Mouse (Mus musculus) heart, adult 11 months (tissue): ENCODE results near the gene Slc30a5.
"Not testable (repeated sequence)": the region's sequence is repeated elsewhere in the genome, so short reads cannot be mapped to it uniquely, and the experiment has no call there.

Experiments
- DNase-seq: peaks from one replicate; pipeline ENCODE4 v3.0.0; 2022

The Slc30a5 gene

GRCm38 (mm10) chr13:100832741-100833639, at the start of gene Slc30a5:
Gene Slc30a5, minus strand, starts transcription at chr13:100833427.
- peak; percentile 100 for DNase-seq

DNA sequence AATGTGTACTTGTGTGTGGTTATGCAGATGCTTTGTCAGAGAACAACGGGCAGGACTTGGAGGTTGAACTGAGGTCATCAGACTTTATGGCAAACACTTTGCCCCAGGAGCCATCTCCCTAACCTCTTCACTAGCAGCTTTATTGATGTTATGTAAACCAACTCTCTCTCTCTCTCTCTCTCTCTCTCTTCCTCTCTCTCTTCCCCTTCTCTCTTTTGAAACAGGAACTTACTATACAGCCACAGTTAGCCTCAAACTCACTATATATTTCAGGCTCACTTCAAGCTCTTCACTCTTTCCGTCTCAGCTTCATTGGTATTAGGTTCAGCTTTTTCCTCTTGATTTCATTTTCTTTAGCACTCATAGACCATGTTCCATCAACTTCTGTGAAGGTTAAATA, 48.7 kb upstream of the Slc30a5 start:
- peak; percentile 8 for DNase-seq

DNA sequence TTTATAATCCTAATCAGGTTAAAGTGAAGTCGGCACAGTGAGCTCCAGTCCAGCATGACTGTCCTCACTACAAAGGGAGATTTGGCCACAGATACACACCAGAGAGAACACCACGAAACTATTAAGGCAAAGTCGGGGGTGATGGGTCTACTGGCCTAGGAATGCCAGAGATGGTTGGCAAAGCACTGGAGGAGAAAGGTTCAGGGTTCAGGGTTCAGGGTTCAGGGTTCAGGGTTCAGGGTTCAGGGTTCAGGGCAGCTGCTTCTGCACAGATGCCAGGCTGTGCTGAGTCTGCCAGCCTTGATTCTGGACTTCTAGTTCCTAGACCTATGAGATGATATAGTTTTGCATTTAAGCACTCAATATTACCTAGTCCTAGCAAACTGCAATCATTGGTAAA, 46.6 kb upstream of the Slc30a5 start:
- DNase-seq: peak; percentile 78

DNA sequence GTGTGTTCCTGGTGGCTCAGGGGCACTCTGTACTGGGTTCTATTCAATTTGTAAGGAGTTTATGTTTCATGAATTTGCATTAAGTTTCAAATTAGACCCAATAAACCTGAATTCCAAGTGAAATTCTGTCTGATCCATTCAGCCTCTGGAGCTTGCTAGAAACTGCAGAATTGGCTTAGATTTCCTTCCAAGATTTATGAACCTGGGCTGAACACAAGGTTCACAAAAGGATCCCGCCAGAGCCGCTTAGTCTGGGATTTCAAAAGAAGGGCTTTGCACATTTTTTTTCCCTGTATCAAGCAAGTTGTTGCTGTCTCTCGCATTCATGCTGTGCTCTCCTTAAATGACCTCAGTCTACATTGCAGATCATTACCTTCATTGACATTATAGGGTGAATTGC, 46.1 kb upstream of the Slc30a5 start:
- DNase-seq: peak; percentile 37

DNA sequence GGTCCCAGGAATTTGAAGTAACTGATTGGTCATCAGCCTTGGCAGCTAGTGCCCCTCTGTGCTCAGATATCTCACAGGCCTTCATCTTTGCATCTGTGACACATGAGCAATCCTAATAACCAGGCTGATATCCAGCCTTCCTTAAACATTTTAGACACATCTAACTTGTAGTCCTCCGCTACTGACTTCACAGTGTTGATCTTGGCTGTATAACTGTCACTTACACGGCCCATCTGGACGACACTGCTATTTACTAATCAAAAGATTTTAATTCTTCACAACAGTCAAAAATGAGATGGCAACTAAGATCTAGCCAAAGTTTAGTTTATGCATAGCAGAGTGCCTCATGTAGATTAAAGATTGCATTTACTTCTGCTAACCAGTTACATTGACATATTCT, 45.0 kb upstream of the Slc30a5 start:
- peak; percentile 59 for DNase-seq

DNA sequence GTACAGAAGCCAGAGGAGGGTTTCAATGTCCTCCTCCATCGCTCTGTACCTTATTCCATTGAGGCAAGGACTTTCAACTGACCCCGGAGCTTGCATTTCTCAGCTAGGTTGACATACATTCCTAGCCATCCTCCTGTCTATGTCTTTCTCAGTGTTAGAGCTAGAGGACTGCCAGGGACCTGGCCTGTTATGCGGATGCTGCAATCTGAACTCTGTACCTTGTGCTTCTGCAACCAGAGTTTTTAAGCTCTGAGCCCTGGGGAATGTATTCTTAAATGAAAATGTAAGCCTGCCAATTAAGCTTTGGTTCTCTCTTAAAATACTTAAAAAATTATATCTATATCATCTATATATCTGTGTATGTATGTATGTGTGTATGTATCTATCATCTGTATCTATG, 44.5 kb upstream of the Slc30a5 start:
- DNase-seq: peak; percentile 13

DNA sequence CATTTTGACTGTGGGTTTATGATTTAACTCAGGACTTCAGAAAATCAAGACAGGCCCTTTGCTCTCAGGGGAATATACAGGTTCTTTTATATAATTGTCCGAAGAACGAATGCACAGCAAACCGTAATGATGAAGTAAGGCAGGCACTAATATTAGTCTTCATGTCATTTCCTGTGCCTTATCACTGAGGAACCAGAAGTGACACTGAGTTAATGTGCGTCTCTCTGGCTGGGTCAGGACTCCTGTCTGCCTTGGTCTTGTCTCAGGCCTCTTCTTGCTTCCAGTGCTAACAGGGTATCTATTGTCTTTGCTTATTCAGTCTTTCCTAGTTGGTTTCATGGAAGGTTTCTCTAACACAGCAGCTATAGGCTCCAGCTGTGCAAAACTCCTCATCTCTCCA, 41.9 kb upstream of the Slc30a5 start:
- peak; percentile 50 for DNase-seq

DNA sequence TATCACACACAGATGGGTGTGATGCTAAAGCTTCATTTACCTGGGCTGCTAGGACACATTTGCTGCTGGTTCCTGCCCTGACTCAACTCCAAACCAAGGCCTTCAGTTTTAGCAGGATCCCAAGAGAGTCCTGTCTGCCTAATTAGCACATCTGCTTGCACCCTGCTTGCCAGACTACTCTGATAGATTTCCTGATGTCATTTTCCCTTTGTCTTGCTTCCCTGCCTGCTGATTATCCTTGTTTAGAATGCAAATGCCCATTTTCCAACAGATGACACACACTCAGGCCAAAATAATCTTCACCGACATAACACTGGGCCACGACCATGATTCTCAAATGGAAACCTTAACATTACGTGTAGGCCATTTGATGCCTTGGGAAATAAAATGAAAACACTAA, 41.4 kb upstream of the Slc30a5 start:
- DNase-seq: peak; percentile 57

DNA sequence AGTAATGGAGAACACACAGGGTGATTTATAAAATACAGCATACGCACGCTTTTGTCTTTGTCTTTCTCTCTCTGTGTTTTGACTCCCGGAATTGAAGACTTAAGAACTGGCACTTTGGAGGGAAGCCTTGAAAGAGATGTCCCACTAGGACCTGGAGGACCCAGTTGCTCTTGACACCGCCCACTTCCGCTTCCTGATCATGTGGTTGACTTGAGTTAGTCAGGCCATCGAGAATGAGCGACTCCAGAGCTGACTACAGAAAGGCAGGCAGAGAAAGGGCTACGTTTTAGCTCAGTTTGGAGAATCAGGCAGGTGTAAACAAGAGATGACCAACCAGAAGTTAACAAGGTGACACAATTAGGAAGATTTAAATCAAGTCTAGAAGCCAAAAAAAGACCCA, 40.3 kb upstream of the Slc30a5 start:
- DNase-seq: peak; percentile 85

- DNase-seq: peak; percentile 23
These were observed 38.4 kb upstream of the Slc30a5 start for GRCm38 (mm10) chr13:100871445-100872171.

GRCm38 (mm10) chr13:100869813-100870212, 36.6 kb upstream of the Slc30a5 start:
- peak; percentile 66 for DNase-seq

- DNase-seq: peak; percentile 76
These were observed 33.1 kb upstream of the Slc30a5 start for GRCm38 (mm10) chr13:100866311-100866710.

DNA sequence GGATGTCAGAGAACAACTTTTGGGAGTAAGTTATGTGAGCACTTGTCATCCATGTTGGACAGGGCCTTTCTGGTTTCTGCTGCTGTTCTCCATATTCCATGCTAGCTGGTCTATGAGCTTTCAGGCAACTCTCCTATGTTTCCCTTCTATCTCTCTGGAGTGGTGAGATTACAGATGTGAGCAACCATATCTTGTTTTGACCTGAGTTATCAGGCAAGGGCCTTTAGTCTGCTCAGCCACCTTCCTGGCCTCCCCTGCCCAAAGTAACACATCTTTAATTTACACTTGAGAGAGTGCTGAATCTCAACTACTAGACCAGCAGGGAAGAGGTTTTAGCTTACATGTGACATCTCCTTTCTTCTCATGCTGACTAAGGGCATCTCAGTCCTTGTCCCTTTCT, 32.5 kb upstream of the Slc30a5 start:
- peak; percentile 18 for DNase-seq

- DNase-seq: not testable (repeated sequence)
These were observed 30.7 kb upstream of the Slc30a5 start for GRCm38 (mm10) chr13:100863914-100864313.

- peak; percentile 94 for DNase-seq
These were observed 25.9 kb upstream of the Slc30a5 start for GRCm38 (mm10) chr13:100859117-100859516.

DNA sequence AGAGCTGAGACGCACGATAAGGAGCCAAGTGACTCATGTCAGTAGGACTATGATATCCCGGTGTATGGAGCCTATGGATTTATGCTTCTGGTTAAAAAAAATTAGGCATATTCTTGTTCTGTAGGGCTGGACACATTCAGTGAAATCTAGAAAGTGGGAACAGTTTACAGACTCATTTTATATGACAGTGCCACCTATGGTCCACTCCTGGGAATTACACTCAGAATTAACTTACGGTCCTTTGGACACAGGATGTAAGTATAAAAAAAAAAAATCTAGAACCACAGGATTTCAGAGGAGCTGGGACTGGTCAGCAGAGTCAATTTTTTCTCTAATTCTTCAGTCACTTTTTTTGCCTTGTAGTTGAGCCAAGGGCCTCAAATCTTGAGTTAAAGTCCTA, 20.9 kb upstream of the Slc30a5 start:
- DNase-seq: no peak

DNA sequence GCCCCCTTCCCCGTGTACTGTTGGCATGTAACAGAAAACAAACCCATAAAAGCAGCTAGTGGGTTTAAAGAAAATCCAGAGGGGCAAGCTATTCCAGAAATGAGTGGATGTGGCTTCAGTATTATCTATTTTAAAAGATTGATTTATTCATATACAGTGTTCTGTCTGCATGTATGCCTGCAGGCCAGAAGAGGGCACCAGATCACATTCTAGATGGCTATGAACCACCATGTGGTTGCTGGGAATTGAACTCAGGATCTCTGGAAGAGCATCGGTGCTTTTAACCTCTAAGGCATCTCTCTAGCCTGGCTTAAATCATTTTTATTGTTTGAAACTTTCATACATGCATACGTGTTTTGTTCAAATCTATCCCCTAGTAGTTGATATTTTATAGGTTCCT, 19.9 kb upstream of the Slc30a5 start:
- no peak for DNase-seq

DNA sequence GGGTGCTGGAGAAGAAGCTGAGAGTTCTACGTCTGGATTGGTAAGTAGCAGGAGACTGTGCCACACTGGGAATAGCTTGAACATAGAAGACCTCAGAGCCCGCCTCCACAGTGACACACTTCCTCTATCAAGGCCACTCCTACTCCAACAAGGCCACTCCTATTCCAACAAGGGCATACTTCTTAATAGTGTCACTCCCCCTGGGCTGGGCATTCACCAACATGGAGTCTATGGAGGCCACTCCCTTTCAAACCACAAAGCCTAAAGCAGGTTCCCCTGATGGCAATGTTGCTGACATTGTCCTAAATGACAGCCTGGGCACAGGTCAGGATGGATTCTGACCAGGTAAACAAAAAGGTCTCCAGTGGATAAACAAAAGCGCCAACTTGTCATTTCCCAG, 15.9 kb upstream of the Slc30a5 start:
- DNase-seq: peak; percentile 54

GRCm38 (mm10) chr13:100846891-100847579, 13.8 kb upstream of the Slc30a5 start:
- DNase-seq: peak; percentile 88

DNA sequence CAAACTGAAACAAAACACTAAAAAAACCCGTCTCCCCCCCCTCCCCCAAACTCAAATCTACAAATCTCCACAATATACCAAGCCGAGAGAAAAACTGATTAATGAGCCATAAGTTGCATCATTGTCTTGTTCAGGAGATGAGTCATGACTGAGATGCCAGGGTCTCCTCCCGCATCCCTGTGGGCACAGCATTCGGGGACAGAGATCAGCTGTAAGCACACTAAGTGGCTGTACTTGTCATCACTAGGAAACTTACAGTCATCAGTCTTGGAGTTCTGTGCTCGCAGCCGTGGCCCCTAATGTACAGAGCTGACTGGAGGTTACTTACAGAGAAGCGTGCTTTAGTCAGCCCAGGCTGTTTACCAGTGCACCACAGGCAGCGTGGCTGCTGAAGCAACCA, 13.0 kb upstream of the Slc30a5 start:
- DNase-seq: peak; percentile 79

DNA sequence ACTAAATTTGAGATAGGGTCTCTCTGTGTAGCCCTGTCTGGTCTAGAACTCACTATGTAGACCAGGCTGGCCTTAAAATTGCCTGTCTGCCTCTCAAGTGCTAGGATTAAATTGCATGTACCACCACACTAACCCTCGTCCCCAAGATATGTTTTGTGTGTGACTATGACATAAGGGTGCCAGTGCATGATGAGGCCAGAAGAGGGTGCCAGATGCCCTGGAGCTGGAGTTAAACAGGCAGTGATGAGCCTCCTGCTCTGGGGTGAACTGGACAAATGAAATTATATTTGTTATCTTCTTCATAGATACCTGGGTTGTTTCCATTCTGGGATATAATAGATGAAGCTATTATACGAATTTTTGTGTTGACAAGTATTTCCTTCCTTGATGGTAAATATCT, 10.7 kb upstream of the Slc30a5 start:
- DNase-seq: peak; percentile 83

- DNase-seq: peak; percentile 98
These were observed 9.9 kb upstream of the Slc30a5 start for GRCm38 (mm10) chr13:100843016-100843725.

DNA sequence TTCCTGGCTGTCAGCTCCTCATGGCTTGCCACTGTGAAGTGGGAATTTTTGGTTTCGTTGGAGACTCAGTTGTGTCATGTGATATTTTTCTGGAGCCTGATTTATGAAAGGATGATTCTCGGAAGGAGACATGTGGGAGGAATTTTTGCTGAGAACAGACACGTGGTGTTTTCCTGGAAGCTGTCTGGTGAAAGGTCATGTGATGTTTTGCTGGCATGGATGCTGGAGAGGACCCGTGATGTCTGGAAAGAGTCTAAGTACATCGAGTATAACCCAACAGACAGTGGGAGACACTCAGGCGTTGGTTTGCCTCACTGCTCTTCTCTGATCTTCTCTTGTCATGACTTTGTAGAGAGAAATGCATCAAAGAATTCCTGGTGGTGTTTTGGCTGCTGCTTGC, 8.5 kb upstream of the Slc30a5 start:
- DNase-seq: peak; percentile 76
